Mouse (Mus musculus): Measurements from ENCODE around the gene Zyx.

DNA sequence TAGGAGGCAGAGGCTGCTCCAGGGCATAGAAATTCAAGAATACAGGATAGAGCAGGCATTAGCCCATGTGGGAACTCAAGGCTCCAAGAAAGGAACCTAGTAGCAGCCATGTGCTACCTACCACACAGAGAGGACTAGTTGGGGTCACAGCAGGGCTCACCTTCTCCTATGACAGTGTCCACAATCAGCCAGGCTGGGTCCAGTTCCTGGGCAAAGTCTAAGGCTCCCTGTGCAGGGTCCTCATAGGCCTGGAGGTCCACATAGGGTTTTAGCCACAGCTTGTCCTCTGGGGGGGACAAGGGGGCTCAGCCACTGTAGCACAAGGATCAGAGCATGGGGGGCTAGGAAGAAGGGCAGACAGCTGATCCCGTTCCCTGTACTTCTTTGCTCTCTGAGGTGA lies 13.1 kb downstream of the Zyx start:
- no peak for TF ChIP-seq CTCF (IDR thresholded peaks at IDR 0.05; ENCODE audit: low read depth, low read length)
- no peak for TF ChIP-seq POLR2A (IDR thresholded peaks at IDR 0.05; ENCODE audit: borderline replicate concordance, low read depth, low read length)
